Comparison of ENCODE assay signal across 15 mouse cellular contexts in genomic region chr2:154454099-154454498, GRCm38 (mm10). TPM values are rescaled to one million over a fixed set of nuclear protein-coding genes. Genes with fewer than 3 reads are reported as not detected.
A peak's percentile ranks its signal among the peaks of the same experiment; 100 is the strongest.
DNase-seq lines count a peak whose midpoint lies in the region; ATAC-seq and TF ChIP-seq lines count a peak whose summit lies in the region.
"Had no signal": no experiment of that assay in that cellular context is flagged by ENCODE, and none has a peak within 500 bp of the region (broad histone marks: within the 10 kb centered on the region; RNA-seq: fewer than 3 reads in every experiment).

No protein-coding gene starts in this region.

- H3K4me3 ChIP-seq in heart, embryonic 12.5 days: no peak overlapping the region
- H3K4me3 ChIP-seq in midbrain, embryonic 10.5 days: no peak overlapping the region
- no peak overlapping the region for H3K4me3 ChIP-seq in midbrain, postnatal 0 days (ENCODE audit: low read depth, low read length)
- no peak overlapping the region for H3K4me3 ChIP-seq in hindbrain, embryonic 13.5 days
- H3K4me3 ChIP-seq in cerebellum, adult 2 months (replicated peaks; ENCODE audit: insufficient read depth, low read depth, low read length): no peak overlapping the region

- no peaks in the 10 kb centered on the region for H3K27me3 ChIP-seq in heart, embryonic 12.5 days (replicated peaks)
- no peaks in the 10 kb centered on the region for H3K27me3 ChIP-seq in midbrain, embryonic 10.5 days (ENCODE audit: low read depth, poor library complexity, severe bottlenecking)
- no peaks in the 10 kb centered on the region for H3K27me3 ChIP-seq in midbrain, postnatal 0 days (ENCODE audit: insufficient read depth, low read length)
- H3K27me3 ChIP-seq in hindbrain, embryonic 13.5 days: no peaks in the 10 kb centered on the region
- H3K27me3 ChIP-seq in cerebellum, adult 2 months (ENCODE audit: control insufficient read depth, insufficient read depth, low read length): no peaks in the 10 kb centered on the region

- WGBS in heart, embryonic 12.5 days: 45% methylated on average over 1 of the region's 1 CpGs
- 75% methylated on average over 1 of the region's 1 CpGs for WGBS in midbrain, embryonic 10.5 days
- 72% methylated on average over 1 of the region's 1 CpGs for WGBS in midbrain, postnatal 0 days
- WGBS in hindbrain, embryonic 13.5 days: 67% methylated on average over 1 of the region's 1 CpGs
- 64% methylated on average over 1 of the region's 1 CpGs for WGBS in cerebellum, adult 2 months

- no peak for DNase-seq in heart, adult 18-20 months
- DNase-seq in midbrain, embryonic 10.5 days (ENCODE audit: low spot score): no peak
- DNase-seq in midbrain, postnatal 0 days (ENCODE audit: low spot score): no peak
- DNase-seq in right cerebral cortex, adult 18-20 months: no peak
- DNase-seq in cerebellum, adult 2 months: no peak
- DNase-seq: cerebellum, adult 9-10 months; gastrocnemius, postnatal 14 days; lung, postnatal 36 days; right cerebral cortex, postnatal 4 days; thymus, postnatal 14 days had no signal

- peaks cover 34% of the 10 kb centered on the region for H3K4me1 ChIP-seq in heart, embryonic 12.5 days (replicated peaks)
- H3K4me1 ChIP-seq in midbrain, embryonic 10.5 days: peaks cover 19% of the 10 kb centered on the region
- no peaks in the 10 kb centered on the region for H3K4me1 ChIP-seq in midbrain, postnatal 0 days (ENCODE audit: insufficient read depth, low read length)
- H3K4me1 ChIP-seq in hindbrain, embryonic 13.5 days (replicated peaks): peaks cover 25% of the 10 kb centered on the region
- no peaks in the 10 kb centered on the region for H3K4me1 ChIP-seq in cerebellum, adult 2 months (ENCODE audit: control insufficient read depth, insufficient read depth, low read length)

- no peak for TF ChIP-seq POLR2A in cerebellum, adult 2 months (IDR thresholded peaks at IDR 0.05; ENCODE audit: borderline replicate concordance, insufficient read depth, low read length)

- ATAC-seq in heart, embryonic 12.5 days (ENCODE audit: insufficient number of reproducible peaks, low FRiP score): no peak
- no peak for ATAC-seq in midbrain, postnatal 0 days (ENCODE audit: low FRiP score)
- no peak for ATAC-seq in hindbrain, embryonic 13.5 days (ENCODE audit: low FRiP score)
- ATAC-seq in megakaryocyte-erythroid progenitor cell, adult 5-6 weeks (replicated peaks; ENCODE audit: low FRiP score, low TSS enrichment, poor library complexity, severe bottlenecking): peak; percentile 79
- ATAC-seq: activated CD4-positive, CD25-positive, alpha-beta regulatory T cell, adult 4 months; intestine, postnatal 0 days had no signal

- peak overlapping the region; percentile 44 for H3K27ac ChIP-seq in heart, embryonic 12.5 days (ENCODE audit: poor library complexity, severe bottlenecking)
- H3K27ac ChIP-seq in midbrain, embryonic 10.5 days (replicated peaks): 0 out of 2 replicates have a peak overlapping the region, but pooled peaks have one; percentile 6
- no peak overlapping the region for H3K27ac ChIP-seq in midbrain, postnatal 0 days (ENCODE audit: low read depth, low read length)
- peak overlapping the region; percentile 31; the same call in 1 of the 2 replicates for H3K27ac ChIP-seq in hindbrain, embryonic 13.5 days
- H3K27ac ChIP-seq in cerebellum, adult 2 months (ENCODE audit: insufficient read depth, low read length): no peak overlapping the region

- H3K9ac ChIP-seq in heart, embryonic 12.5 days: no peak overlapping the region
- H3K9ac ChIP-seq in midbrain, postnatal 0 days (replicated peaks; ENCODE audit: low read length, poor library complexity, severe bottlenecking): no peak overlapping the region
- H3K9ac ChIP-seq in hindbrain, embryonic 13.5 days: no peak overlapping the region

- no peak overlapping the region for H3K4me2 ChIP-seq in heart, embryonic 12.5 days
- no peak overlapping the region for H3K4me2 ChIP-seq in midbrain, postnatal 0 days (ENCODE audit: low read depth, low read length, poor library complexity, severe bottlenecking)
- no peak overlapping the region for H3K4me2 ChIP-seq in hindbrain, embryonic 13.5 days

- H3K9me3 ChIP-seq in heart, embryonic 12.5 days (replicated peaks): no peaks in the 10 kb centered on the region
- no peaks in the 10 kb centered on the region for H3K9me3 ChIP-seq in midbrain, embryonic 10.5 days (replicated peaks)
- no peaks in the 10 kb centered on the region for H3K9me3 ChIP-seq in midbrain, postnatal 0 days (ENCODE audit: low read length)
- H3K9me3 ChIP-seq in hindbrain, embryonic 13.5 days: no peaks in the 10 kb centered on the region

- no peak for TF ChIP-seq CTCF in midbrain, postnatal 0 days (IDR thresholded peaks at IDR 0.05)
- TF ChIP-seq CTCF in cerebellum, adult 2 months (IDR thresholded peaks at IDR 0.05; ENCODE audit: borderline replicate concordance, insufficient read depth, low read depth, low read length): no peak

- peaks cover 9% of the 10 kb centered on the region; the same call in 1 of the 2 replicates for H3K36me3 ChIP-seq in heart, embryonic 12.5 days
- peaks cover 55% of the 10 kb centered on the region for H3K36me3 ChIP-seq in midbrain, embryonic 10.5 days
- H3K36me3 ChIP-seq in midbrain, postnatal 0 days (ENCODE audit: insufficient read depth, low read length): no peaks in the 10 kb centered on the region
- H3K36me3 ChIP-seq in hindbrain, embryonic 13.5 days: no peaks in the 10 kb centered on the region

RNA-seq across cellular contexts. Expression of gene Cbfa2t2, which starts 17.8 kb away (rescaled TPM):
- 37.6 and 38.8 TPM in 2 replicates for polyA plus RNA-seq in heart, embryonic 12.5 days (2016; fragmentation: Nextera tagmentation; extraction: Ambion mirVana)
- 10 to 100 TPM; 12.8 to 15.9 TPM for total RNA-seq in heart, adult 18-20 months (2021)
- 67.4 and 88.4 TPM in 2 replicates for polyA plus RNA-seq in midbrain, embryonic 10.5 days (2016; fragmentation: Nextera tagmentation; extraction: Ambion mirVana)
- total RNA-seq in midbrain, postnatal 0 days (2014; rRNA removed): 53.2 and 57.8 TPM in 2 replicates
- 30.0 and 31.3 TPM in 2 replicates for polyA plus RNA-seq in midbrain, postnatal 0 days (2015; fragmentation: Nextera tagmentation; extraction: Ambion mirVana)
- 56.1 and 58.7 TPM in 2 replicates for polyA plus RNA-seq in hindbrain, embryonic 13.5 days (2015; fragmentation: Nextera tagmentation; extraction: Ambion mirVana)
- 17.0 and 20.8 TPM in 2 replicates for total RNA-seq in megakaryocyte-erythroid progenitor cell, adult 5-6 weeks (2014; fragmentation: Nextera tagmentation)
- total RNA-seq in megakaryocyte-erythroid progenitor cell, adult 5-6 weeks (2017): 10.4 and 18.8 TPM in 2 replicates
- polyA plus RNA-seq in cerebellum, adult 2 months (2012; rRNA removed): 29.5 and 31.5 TPM in 2 replicates

RNA-seq across cellular contexts. Expression of gene Snta1, which starts 46.2 kb away (rescaled TPM):
- polyA plus RNA-seq in heart, embryonic 12.5 days (2016; fragmentation: Nextera tagmentation; extraction: Ambion mirVana): 49.9 and 51.6 TPM in 2 replicates
- 10 to 100 TPM; 78.7 to 79.5 TPM for total RNA-seq in heart, adult 18-20 months (2021)
- polyA plus RNA-seq in midbrain, embryonic 10.5 days (2016; fragmentation: Nextera tagmentation; extraction: Ambion mirVana): 3.0 and 5.1 TPM in 2 replicates
- total RNA-seq in midbrain, postnatal 0 days (2014; rRNA removed): 28.0 and 32.0 TPM in 2 replicates
- 15.4 and 15.8 TPM in 2 replicates for polyA plus RNA-seq in midbrain, postnatal 0 days (2015; fragmentation: Nextera tagmentation; extraction: Ambion mirVana)
- 7.4 and 7.6 TPM in 2 replicates for polyA plus RNA-seq in hindbrain, embryonic 13.5 days (2015; fragmentation: Nextera tagmentation; extraction: Ambion mirVana)
- total RNA-seq in megakaryocyte-erythroid progenitor cell, adult 5-6 weeks (2014; fragmentation: Nextera tagmentation): 0.27 and 1.5 TPM in 2 replicates
- 0.76 TPM in 1 of 2 replicates, not detected in the other for total RNA-seq in megakaryocyte-erythroid progenitor cell, adult 5-6 weeks (2017)
- 33.7 and 35.7 TPM in 2 replicates for polyA plus RNA-seq in cerebellum, adult 2 months (2012; rRNA removed)
- polyA plus RNA-seq: activated CD4-positive, CD25-positive, alpha-beta regulatory T cell, adult 4 months had no signal

Comparison
In these comparisons a context has a peak if more than half of its experiments do, and no peak if none do; other contexts are left out.
1. H3K27ac ChIP-seq: peak in heart, embryonic 12.5 days (single experiment), midbrain, embryonic 10.5 days (single experiment) and hindbrain, embryonic 13.5 days (single experiment); none in midbrain, postnatal 0 days (single experiment) and cerebellum, adult 2 months (single experiment).